Mouse (Mus musculus): ENCODE data around the gene Slc45a1. TPM values are rescaled to one million over a fixed set of nuclear protein-coding genes. Genes with fewer than 3 reads are reported as not detected.
A peak's percentile ranks its signal among the peaks of the same experiment; 100 is the strongest.

The Slc45a1 gene
- polyA plus RNA-seq, 1 experiment from 2014 or later: 0.70 TPM

DNA sequence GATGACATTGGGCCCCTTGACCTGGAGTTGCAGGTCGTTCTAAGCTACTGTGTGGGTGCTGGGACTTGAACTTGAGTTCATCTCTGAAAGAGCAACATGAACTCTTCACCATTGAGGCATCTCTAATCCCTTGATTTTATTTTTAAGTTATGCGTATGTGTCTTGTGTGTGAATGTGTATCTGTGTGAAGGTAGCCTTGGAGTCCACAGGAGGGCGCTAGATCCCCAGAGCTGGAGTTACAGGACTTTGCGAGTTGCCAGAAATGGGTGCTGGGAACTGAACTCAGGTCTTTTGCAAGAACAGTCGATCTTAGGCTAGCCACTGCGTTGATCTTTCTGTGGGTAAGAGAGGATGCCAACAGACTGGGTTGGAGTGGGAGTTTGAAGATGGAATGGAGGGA lies 4.5 kb upstream of the Slc45a1 start:
- no peak overlapping the region for H3K27ac ChIP-seq
- no peak for ATAC-seq (ENCODE audit: insufficient number of reproducible peaks, insufficient read depth, low FRiP score, low TSS enrichment, low read depth)
- peaks cover 20% of the 10 kb centered on the region for H3K4me1 ChIP-seq (replicated peaks)
- H3K4me3 ChIP-seq (replicated peaks): no peak overlapping the region
- H3K4me2 ChIP-seq: no peak overlapping the region
- 0 out of 2 replicates have a peak, but pooled peaks cover 7% of the 10 kb centered on the region for H3K9me3 ChIP-seq
- WGBS: 76% methylated on average over 6 of the region's 6 CpGs
- no peak overlapping the region for H3K9ac ChIP-seq (replicated peaks)
- H3K27me3 ChIP-seq: peaks cover 31% of the 10 kb centered on the region
- H3K36me3 ChIP-seq: no peaks in the 10 kb centered on the region

GRCm38 (mm10) chr4:150655989-150656388 lies 4.0 kb upstream of the Slc45a1 start:
- Histone ChIP-seq H3K36me3 (no peaks in the 10 kb centered on the region), H3K9ac (replicated peaks) (no peak overlapping the region), H3K4me2 (peak overlapping the region; percentile 11; the same call in 1 of the 2 replicates), H3K27me3 (peaks cover 36% of the 10 kb centered on the region), H3K4me1 (replicated peaks) (peaks cover 15% of the 10 kb centered on the region), H3K4me3 (replicated peaks) (no peak overlapping the region), H3K27ac (no peak overlapping the region), H3K9me3 (0 out of 2 replicates have a peak, but pooled peaks cover 7% of the 10 kb centered on the region)
- peak; percentile 38; the same call in 1 of the 2 replicates for ATAC-seq (ENCODE audit: insufficient number of reproducible peaks, insufficient read depth, low FRiP score, low TSS enrichment, low read depth)
- 5% methylated on average over 17 of the region's 17 CpGs for WGBS

GRCm38 (mm10) chr4:150653072-150653599 lies 1.2 kb upstream of the Slc45a1 start:
- no peak for ATAC-seq (ENCODE audit: insufficient number of reproducible peaks, insufficient read depth, low FRiP score, low TSS enrichment, low read depth)
- WGBS: 32% methylated on average over 9 of the region's 11 CpGs
- Histone ChIP-seq H3K27me3 (peaks cover 38% of the 10 kb centered on the region), H3K36me3 (no peaks in the 10 kb centered on the region), H3K4me1 (replicated peaks) (peaks cover 7% of the 10 kb centered on the region; the same call in 1 of the 2 replicates), H3K4me3 (replicated peaks) (no peak overlapping the region), H3K4me2 (no peak overlapping the region), H3K9ac (replicated peaks) (no peak overlapping the region), H3K9me3 (0 out of 2 replicates have a peak, but pooled peaks cover 7% of the 10 kb centered on the region), H3K27ac (no peak overlapping the region)

DNA sequence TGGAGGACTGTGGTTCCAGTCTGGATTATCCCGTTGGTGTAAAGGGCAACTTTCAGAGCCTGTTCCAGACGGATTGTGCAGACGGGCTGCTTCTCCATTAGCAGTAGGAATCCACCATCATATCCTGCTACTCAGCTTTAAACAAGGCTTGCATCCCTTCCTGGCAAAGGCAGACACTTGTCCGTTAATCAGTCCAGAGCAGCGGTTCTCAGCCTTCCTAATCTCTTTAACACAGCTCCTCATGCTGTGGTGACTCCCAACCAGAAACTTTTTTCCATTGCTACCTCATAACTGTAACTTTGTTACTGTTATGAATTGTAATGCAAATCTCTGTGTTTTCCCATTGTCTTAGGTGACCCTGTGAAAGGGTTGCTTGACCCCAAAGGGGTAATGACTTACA lies 2.6 kb downstream of the Slc45a1 start:
- peaks cover 7% of the 10 kb centered on the region; the same call in 1 of the 2 replicates for H3K4me1 ChIP-seq (replicated peaks)
- no peak overlapping the region for H3K4me3 ChIP-seq (replicated peaks)
- H3K9ac ChIP-seq (replicated peaks): no peak overlapping the region
- no peak overlapping the region for H3K4me2 ChIP-seq
- H3K27me3 ChIP-seq: peaks cover 33% of the 10 kb centered on the region
- WGBS: 80% methylated on average over 5 of the region's 5 CpGs
- no peak overlapping the region for H3K27ac ChIP-seq
- ATAC-seq (ENCODE audit: insufficient number of reproducible peaks, insufficient read depth, low FRiP score, low TSS enrichment, low read depth): no peak
- no peaks in the 10 kb centered on the region for H3K36me3 ChIP-seq
- H3K9me3 ChIP-seq: no peaks in the 10 kb centered on the region

- Histone ChIP-seq H3K27me3 (no peaks in the 10 kb centered on the region), H3K36me3 (no peaks in the 10 kb centered on the region), H3K4me3 (replicated peaks) (no peak overlapping the region), H3K27ac (no peak overlapping the region), H3K4me1 (replicated peaks) (no peaks in the 10 kb centered on the region), H3K9ac (replicated peaks) (no peak overlapping the region), H3K4me2 (no peak overlapping the region), H3K9me3 (no peaks in the 10 kb centered on the region)
- no peak for ATAC-seq (ENCODE audit: insufficient number of reproducible peaks, insufficient read depth, low FRiP score, low TSS enrichment, low read depth)
- 86% methylated on average over 9 of the region's 9 CpGs for WGBS
Measured at GRCm38 (mm10) chr4:150644299-150644698, 7.7 kb downstream of the Slc45a1 start.

DNA sequence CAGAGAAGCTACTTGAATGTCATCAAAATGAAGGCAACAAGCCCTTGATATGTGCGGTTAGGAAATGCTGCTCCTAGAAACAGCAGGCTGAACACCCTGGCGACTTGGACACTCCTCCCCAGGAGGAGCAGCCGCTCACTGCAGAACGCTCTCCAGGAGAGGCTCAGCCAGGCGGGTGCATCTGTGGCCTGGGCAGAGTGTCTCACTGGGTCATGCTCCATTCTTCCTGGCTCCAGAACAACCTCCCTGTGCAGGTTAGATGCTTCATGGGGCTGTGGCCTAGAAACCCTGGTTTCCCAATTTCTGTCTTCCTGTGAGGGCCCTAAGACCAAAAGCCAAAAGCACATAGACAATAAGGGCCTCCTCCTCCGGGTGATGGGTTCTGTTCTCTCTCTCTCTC lies 15.3 kb downstream of the Slc45a1 start:
- Histone ChIP-seq H3K4me1 (replicated peaks) (no peaks in the 10 kb centered on the region), H3K36me3 (no peaks in the 10 kb centered on the region), H3K27me3 (no peaks in the 10 kb centered on the region), H3K4me2 (no peak overlapping the region), H3K9me3 (no peaks in the 10 kb centered on the region), H3K4me3 (replicated peaks) (no peak overlapping the region), H3K27ac (no peak overlapping the region), H3K9ac (replicated peaks) (no peak overlapping the region)
- ATAC-seq (ENCODE audit: insufficient number of reproducible peaks, insufficient read depth, low FRiP score, low TSS enrichment, low read depth): no peak
- WGBS: 88% methylated on average over 6 of the region's 6 CpGs

- Histone ChIP-seq H3K4me3 (replicated peaks) (no peak overlapping the region), H3K4me2 (no peak overlapping the region), H3K27ac (no peak overlapping the region), H3K9me3 (no peaks in the 10 kb centered on the region), H3K36me3 (no peaks in the 10 kb centered on the region), H3K4me1 (replicated peaks) (no peaks in the 10 kb centered on the region), H3K27me3 (no peaks in the 10 kb centered on the region), H3K9ac (replicated peaks) (no peak overlapping the region)
- 87% methylated on average over 10 of the region's 10 CpGs for WGBS
- no peak for ATAC-seq (ENCODE audit: insufficient number of reproducible peaks, insufficient read depth, low FRiP score, low TSS enrichment, low read depth)
Measured at GRCm38 (mm10) chr4:150635568-150635967, 16.4 kb downstream of the Slc45a1 start.

DNA sequence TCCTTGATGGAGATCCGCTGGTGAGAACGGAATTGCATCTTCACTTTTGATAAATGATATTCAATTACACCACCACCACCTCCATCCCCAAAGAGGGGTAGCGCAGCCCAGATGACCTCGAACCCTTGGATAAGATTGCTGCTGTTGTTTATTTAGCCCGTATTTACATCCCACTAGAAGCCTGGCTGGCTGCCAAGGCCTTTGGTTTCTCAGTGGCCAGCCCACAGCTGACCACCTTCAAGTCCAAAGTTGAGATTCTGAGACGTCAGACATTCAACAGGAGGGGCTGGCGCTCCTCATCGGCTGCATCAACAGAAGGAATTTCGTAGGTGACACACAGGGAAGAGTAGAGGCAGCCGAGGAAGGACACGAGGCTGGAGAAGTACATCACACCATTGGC lies 22.7 kb downstream of the Slc45a1 start:
- no peaks in the 10 kb centered on the region for H3K9me3 ChIP-seq
- no peak overlapping the region for H3K4me3 ChIP-seq (replicated peaks)
- H3K9ac ChIP-seq (replicated peaks): no peak overlapping the region
- H3K36me3 ChIP-seq: no peaks in the 10 kb centered on the region
- no peaks in the 10 kb centered on the region for H3K4me1 ChIP-seq (replicated peaks)
- WGBS: 87% methylated on average over 11 of the region's 11 CpGs
- no peak overlapping the region for H3K4me2 ChIP-seq
- no peak overlapping the region for H3K27ac ChIP-seq
- ATAC-seq (ENCODE audit: insufficient number of reproducible peaks, insufficient read depth, low FRiP score, low TSS enrichment, low read depth): no peak
- no peaks in the 10 kb centered on the region for H3K27me3 ChIP-seq

DNA sequence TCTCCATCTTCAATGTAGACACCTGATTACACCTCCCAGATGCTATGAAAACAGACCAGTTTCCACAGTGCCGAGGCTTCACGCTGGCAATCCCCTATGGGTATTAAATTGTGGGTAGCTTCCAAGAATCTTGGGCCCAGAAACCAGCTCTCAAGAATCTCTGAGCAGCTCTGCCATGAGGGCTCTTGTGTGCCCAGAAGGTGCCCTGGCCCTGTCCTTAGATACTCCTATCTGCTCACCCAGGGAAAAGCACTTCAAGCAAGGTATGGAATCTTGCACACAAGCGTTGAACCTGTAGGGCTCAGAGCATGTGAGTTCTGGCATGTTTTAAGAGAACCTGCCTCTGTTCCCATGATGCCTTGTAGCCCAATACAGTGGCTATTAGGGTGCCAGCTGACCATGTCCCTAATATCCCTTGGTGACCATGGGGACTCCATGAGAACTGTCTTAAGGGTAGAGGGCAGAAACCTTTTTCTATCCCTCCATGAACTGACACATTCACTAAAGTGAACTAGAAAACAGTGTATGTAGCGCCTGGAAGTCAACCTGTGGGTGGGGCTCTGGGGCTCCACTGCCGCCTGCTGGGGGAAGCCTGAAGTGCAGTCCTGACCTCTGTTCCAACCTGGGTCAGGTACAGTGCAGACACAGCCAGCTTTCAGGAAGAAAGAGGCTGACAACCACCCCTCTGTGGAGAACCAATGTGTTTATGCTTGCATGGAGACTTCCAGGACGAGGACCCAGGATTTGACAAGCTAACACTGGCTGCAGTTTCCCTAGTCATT lies 25.8 kb downstream of the Slc45a1 start:
- Histone ChIP-seq H3K4me3 (replicated peaks) (no peak overlapping the region), H3K9me3 (no peaks in the 10 kb centered on the region), H3K27me3 (no peaks in the 10 kb centered on the region), H3K4me2 (no peak overlapping the region), H3K4me1 (replicated peaks) (no peaks in the 10 kb centered on the region), H3K9ac (replicated peaks) (no peak overlapping the region), H3K27ac (no peak overlapping the region), H3K36me3 (peaks cover 28% of the 10 kb centered on the region)
- 52% methylated on average over 6 of the region's 6 CpGs for WGBS
- ATAC-seq (ENCODE audit: insufficient number of reproducible peaks, insufficient read depth, low FRiP score, low TSS enrichment, low read depth): no peak

DNA sequence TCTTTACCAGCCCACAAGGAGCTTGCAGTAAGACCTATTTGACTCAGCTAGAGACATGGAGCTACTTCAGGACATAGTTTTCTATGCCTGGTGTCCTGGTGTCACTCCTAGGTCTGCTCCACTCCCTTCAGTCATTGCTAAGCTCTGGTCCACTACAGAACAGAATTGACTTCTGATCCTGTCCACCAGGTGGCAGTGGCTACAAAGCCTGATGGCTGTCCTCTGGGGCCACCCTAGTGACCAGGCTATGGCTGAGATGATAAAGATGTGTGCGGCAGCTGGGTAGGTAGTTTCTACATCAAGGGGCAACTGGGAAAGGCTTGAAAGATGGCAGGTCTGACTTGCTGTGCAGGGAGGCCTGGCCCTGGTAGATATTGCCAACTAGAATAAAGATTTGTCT lies 26.5 kb downstream of the Slc45a1 start:
- no peaks in the 10 kb centered on the region for H3K4me1 ChIP-seq (replicated peaks)
- no peaks in the 10 kb centered on the region for H3K9me3 ChIP-seq
- H3K4me3 ChIP-seq (replicated peaks): no peak overlapping the region
- H3K9ac ChIP-seq (replicated peaks): no peak overlapping the region
- no peak overlapping the region for H3K27ac ChIP-seq
- no peak overlapping the region for H3K4me2 ChIP-seq
- peaks cover 34% of the 10 kb centered on the region for H3K36me3 ChIP-seq
- peak; percentile 33; the same call in 1 of the 2 replicates for ATAC-seq (ENCODE audit: insufficient number of reproducible peaks, insufficient read depth, low FRiP score, low TSS enrichment, low read depth)
- 54% methylated on average over 1 of the region's 1 CpGs for WGBS
- H3K27me3 ChIP-seq: no peaks in the 10 kb centered on the region

DNA sequence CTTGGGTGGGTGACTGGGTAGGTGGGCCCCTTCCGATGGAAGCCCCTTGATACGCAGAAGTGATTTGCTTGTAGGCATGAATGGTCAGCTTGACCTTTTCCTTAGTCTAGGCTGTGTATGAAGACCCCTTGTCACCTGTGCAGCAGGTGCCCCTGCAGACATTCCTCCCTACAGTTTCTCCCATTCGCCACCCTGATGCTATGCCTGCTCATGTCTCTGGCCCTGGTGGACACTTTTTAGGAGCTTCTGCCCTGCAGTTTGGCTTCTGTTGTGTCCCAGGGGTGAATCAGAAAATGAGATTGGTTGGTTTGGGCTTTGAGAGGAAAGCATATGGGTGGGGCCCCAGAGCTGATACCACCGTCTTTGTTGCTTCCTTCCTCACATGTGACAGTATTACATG lies 27.0 kb downstream of the Slc45a1 start:
- peaks cover 39% of the 10 kb centered on the region for H3K36me3 ChIP-seq
- H3K27me3 ChIP-seq: no peaks in the 10 kb centered on the region
- WGBS: 81% methylated on average over 4 of the region's 4 CpGs
- H3K9ac ChIP-seq (replicated peaks): no peak overlapping the region
- H3K4me2 ChIP-seq: no peak overlapping the region
- no peak for ATAC-seq (ENCODE audit: insufficient number of reproducible peaks, insufficient read depth, low FRiP score, low TSS enrichment, low read depth)
- no peak overlapping the region for H3K27ac ChIP-seq
- no peaks in the 10 kb centered on the region for H3K4me1 ChIP-seq (replicated peaks)
- H3K4me3 ChIP-seq (replicated peaks): no peak overlapping the region
- H3K9me3 ChIP-seq: no peaks in the 10 kb centered on the region
